Mouse (Mus musculus): Measurements from ENCODE around the gene Dhrs7b.

DNA sequence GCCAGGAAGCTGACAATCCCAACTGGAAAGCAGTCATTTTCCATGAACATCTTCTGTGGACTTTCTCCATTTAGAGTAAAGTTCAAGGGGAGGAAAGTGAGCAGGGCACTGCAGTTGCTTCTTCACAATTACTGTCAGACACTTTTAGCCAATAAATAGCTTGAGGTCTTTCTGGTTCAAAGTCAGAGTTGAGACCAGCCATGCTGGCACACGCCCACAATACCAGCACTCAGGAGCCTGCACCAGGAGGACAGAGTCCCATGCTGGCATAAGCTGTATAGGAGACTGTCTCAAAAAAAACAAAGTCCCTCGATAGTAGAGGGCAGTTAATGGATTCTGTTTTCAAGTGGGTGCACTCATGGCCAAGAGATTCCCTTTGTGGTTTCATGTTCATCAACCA is 35.6 kb downstream of the Dhrs7b start:
- no peak for TF ChIP-seq TAL1 (IDR thresholded peaks at IDR 0.05; ENCODE audit: low read length)
- TF ChIP-seq GATA1 (IDR thresholded peaks at IDR 0.05; ENCODE audit: low read length), result no peak
